Mouse (Mus musculus) liver, embryonic 14.5 days (tissue): ENCODE measurements around the gene Napsa. TPM values are rescaled to one million over a fixed set of nuclear protein-coding genes. Genes with fewer than 3 reads are reported as not detected.

ENCODE experiments used
- ATAC-seq: fragments of 200-750 bp; cut with Nextera tagmentation; 2 replicates; pipeline ENCODE4 v1.8.0; 2017; ENCODE audit warnings: moderate number of reproducible peaks, mild to moderate bottlenecking, moderate library complexity; ENCODE audit not compliant: insufficient read depth
- DNase-seq, 3 experiments: peaks; one replicate each; pipeline ENCODE4 v3.0.0-alpha.2; 2012 to 2013; ENCODE audit warnings: low read depth in 3 of 3, low spot score in 3 of 3
- H3K27ac ChIP-seq: fragments of 300-500 bp; sonication (generic); 2 replicates; pipeline ENCODE4 v1.5.1; 2014; ENCODE audit warnings: moderate library complexity, mild to moderate bottlenecking, control low read depth, inconsistent platforms
- H3K27me3 ChIP-seq: fragments of 300-500 bp; sonication (generic); 2 replicates; pipeline ENCODE4 v1.6.1; 2014; ENCODE audit warnings: mild to moderate bottlenecking, low read length, moderate library complexity; ENCODE audit not compliant: control insufficient read depth, insufficient read depth
- H3K36me3 ChIP-seq: fragments of 300-500 bp; sonication (generic); replicated peaks from 2 replicates; pipeline ENCODE4 v1.6.1; 2014; ENCODE audit warnings: low read depth; ENCODE audit not compliant: control insufficient read depth, insufficient read depth
- H3K4me1 ChIP-seq, 2 experiments: fragments of 200-500 bp in 1 of 2; fragments of 300-500 bp in 1 of 2; sonication (generic) in 1 of 2; replicated peaks; 2 replicates each; pipeline ENCODE4 v1.6.1; 2012 to 2014; ENCODE audit warnings: antibody characterized with exemption in 1 of 2, inconsistent platforms in 1 of 2, low read length in 1 of 2; ENCODE audit not compliant: control insufficient read depth in 2 of 2, insufficient read depth in 2 of 2
- H3K4me2 ChIP-seq: fragments of 300-500 bp; sonication (generic); 2 replicates; pipeline ENCODE4 v1.6.1; 2014; ENCODE audit warnings: low read depth, mild to moderate bottlenecking, control low read depth, moderate library complexity
- H3K4me3 ChIP-seq, 2 experiments: fragments of 200-500 bp in 1 of 2; fragments of 300-500 bp in 1 of 2; sonication (generic) in 1 of 2; 2 replicates each; pipeline ENCODE4 v1.5.1; 2012 to 2014; ENCODE audit warnings: low read depth in 2 of 2, low read length in 2 of 2, mild to moderate bottlenecking in 2 of 2, control low read depth in 1 of 2, inconsistent platforms in 1 of 2, moderate library complexity in 1 of 2; ENCODE audit not compliant: insufficient read depth in 1 of 2
- H3K9ac ChIP-seq: fragments of 300-500 bp; sonication (generic); replicated peaks from 2 replicates; pipeline ENCODE4 v1.6.1; 2014; ENCODE audit warnings: mild to moderate bottlenecking, control low read depth, moderate library complexity
- H3K9me3 ChIP-seq: fragments of 300-500 bp; sonication (generic); 2 replicates; pipeline ENCODE4 v1.6.1; 2016; ENCODE audit warnings: low read length, mixed read lengths; ENCODE audit not compliant: control insufficient read depth
- CTCF ChIP-seq: IDR thresholded peaks from 2 replicates; pipeline ENCODE4 v1.5.1; 2016; ENCODE audit warnings: antibody characterized with exemption, low read depth, control low read depth
- EP300 ChIP-seq: IDR thresholded peaks from 2 replicates; pipeline ENCODE4 v1.6.1; 2016; ENCODE audit warnings: antibody characterized with exemption, low read depth
- WGBS: fragments of 180-500 bp; shearing (Covaris S2); extraction: QIAGEN DNeasy Blood & Tissue Kit; methylation state at CpG from one replicate; pipeline ENCODE4 v1.1.7; 2014; ENCODE audit not compliant: insufficient replicate concordance; 5-methylcytosine and 5-hydroxymethylcytosine counted together
- polyA plus RNA-seq, 2 experiments: library from polyadenylated mRNA; depleted of rRNA in 1 of 2; stranded (reverse) in 1 of 2; unstranded in 1 of 2; fragments of >200 nt; fragmentation: Nextera tagmentation in 1 of 2; extraction: Ambion mirVana in 1 of 2; gene quantifications; 2 replicates each; pipeline versions ENCODE4 v1.2.1 to v1.2.3; 2012 to 2014

Napsa gene
- polyA plus RNA-seq, 2 experiments, result 5.8 to 8.6 TPM

- WGBS, result 24% methylated on average over 5 of the region's 5 CpGs
- Histone ChIP-seq H3K27me3 (no peaks in the 10 kb centered on the region), H3K4me1 (peaks cover 8 to 13% of the 10 kb centered on the region in 2 experiments), H3K9ac (peak overlapping the region; percentile 88), H3K9me3 (no peaks in the 10 kb centered on the region), H3K36me3 (peaks cover 26% of the 10 kb centered on the region), H3K4me2 (peak overlapping the region; percentile 99), H3K27ac (peak overlapping the region; percentile 85), H3K4me3 (peak overlapping the region; percentile 77 to 88)
- no peak for TF ChIP-seq CTCF
- no peak for TF ChIP-seq EP300
- no peak for DNase-seq
- ATAC-seq, result no peak
These were observed 24.5 kb upstream of the Napsa start for GRCm38 (mm10) chr7:44547725-44548124.

GRCm38 (mm10) chr7:44548497-44549087 lies 23.6 kb upstream of the Napsa start, which contains the start of gene Pold1:
Gene Pold1 (minus strand): TSS chr7:44548849.
- H3K27ac ChIP-seq, result peak within 1 kb of the TSS; percentile 85
- peaks cover 14 to 18% of the 10 kb centered on the region in 2 experiments for H3K4me1 ChIP-seq
- no peaks in the 10 kb centered on the region for H3K27me3 ChIP-seq
- peak within 1 kb of the TSS; percentile 99 for H3K4me2 ChIP-seq
- no peaks in the 10 kb centered on the region for H3K9me3 ChIP-seq
- H3K36me3 ChIP-seq, result peaks cover 22% of the 10 kb centered on the region
- H3K9ac ChIP-seq, result peak within 1 kb of the TSS; percentile 88
- H3K4me3 ChIP-seq, result peak within 1 kb of the TSS; percentile 77 to 88
- peak; percentile 94 for ATAC-seq
- 0 out of 2 replicates have a peak, but pooled peaks have one; percentile 27 for TF ChIP-seq EP300
- peak; percentile 99 for TF ChIP-seq CTCF
- DNase-seq, result peak; percentile 99 to 100 (median 99)
- WGBS, result under 1% methylated on average over 43 of the region's 43 CpGs

GRCm38 (mm10) chr7:44549621-44550408 lies 22.4 kb upstream of the Napsa start:
- ATAC-seq (no peak), DNase-seq (no peak)
- H3K36me3 ChIP-seq, result peaks cover 22% of the 10 kb centered on the region

GRCm38 (mm10) chr7:44550409-44550678 lies 21.8 kb upstream of the Napsa start:
- Histone ChIP-seq H3K36me3 (peaks cover 22% of the 10 kb centered on the region), H3K4me1 (peaks cover 14 to 21% of the 10 kb centered on the region in 2 experiments), H3K9ac (no peak overlapping the region), H3K27ac (no peak overlapping the region), H3K4me2 (no peak overlapping the region), H3K4me3 (no peak overlapping the region), H3K27me3 (no peaks in the 10 kb centered on the region), H3K9me3 (no peaks in the 10 kb centered on the region)
- WGBS, result 84% methylated on average over 12 of the region's 12 CpGs
- TF ChIP-seq EP300 (no peak), CTCF (no peak)
- no peak for ATAC-seq
- DNase-seq, result no peak

More at GRCm38 (mm10) chr7:44549621-44550408, 22.4 kb upstream of the Napsa start:
- TF ChIP-seq CTCF, result no peak
- no peak for TF ChIP-seq EP300
- Histone ChIP-seq H3K9ac (no peak overlapping the region), H3K9me3 (no peaks in the 10 kb centered on the region), H3K27ac (no peak overlapping the region), H3K27me3 (no peaks in the 10 kb centered on the region), H3K4me3 (no peak overlapping the region), H3K4me1 (peaks cover 14 to 21% of the 10 kb centered on the region in 2 experiments), H3K4me2 (no peak overlapping the region)
- WGBS, result 88% methylated on average over 23 of the region's 23 CpGs

- ATAC-seq, result no peak
- H3K27me3 ChIP-seq, result no peaks in the 10 kb centered on the region
- no peak overlapping the region for H3K9ac ChIP-seq
- no peak overlapping the region for H3K4me2 ChIP-seq
- TF ChIP-seq EP300 (no peak), CTCF (no peak)
- H3K4me3 ChIP-seq, result no peak overlapping the region
- peaks cover 14 to 21% of the 10 kb centered on the region in 2 experiments for H3K4me1 ChIP-seq
- H3K9me3 ChIP-seq, result no peaks in the 10 kb centered on the region
- WGBS, result 90% methylated on average over 21 of the region's 21 CpGs
- H3K36me3 ChIP-seq, result peaks cover 22% of the 10 kb centered on the region
- H3K27ac ChIP-seq, result no peak overlapping the region
- DNase-seq, result no peak
These were observed 20.9 kb upstream of the Napsa start for GRCm38 (mm10) chr7:44551301-44551700.
